Mouse (Mus musculus): ENCODE data around the gene Ccndbp1. TPM values are rescaled to one million over a fixed set of nuclear protein-coding genes. Genes with fewer than 3 reads are reported as not detected.
"Not testable (repeated sequence)": the region's sequence is repeated elsewhere in the genome, so short reads cannot be mapped to it uniquely, and the experiment has no call there.

Ccndbp1 gene
- total RNA-seq (2021): 10 to 100 TPM; 57.6 to 64.0 TPM
- long read RNA-seq, transcript Ccndbp1-201 (11 exons, 1,569 nt): major isoform, 36 of 55 reads
- long read RNA-seq, partial matches to known transcripts: 2 of 55 reads
- long read RNA-seq, other reads (novel, unspliced or antisense): 17 of 55 reads

DNA sequence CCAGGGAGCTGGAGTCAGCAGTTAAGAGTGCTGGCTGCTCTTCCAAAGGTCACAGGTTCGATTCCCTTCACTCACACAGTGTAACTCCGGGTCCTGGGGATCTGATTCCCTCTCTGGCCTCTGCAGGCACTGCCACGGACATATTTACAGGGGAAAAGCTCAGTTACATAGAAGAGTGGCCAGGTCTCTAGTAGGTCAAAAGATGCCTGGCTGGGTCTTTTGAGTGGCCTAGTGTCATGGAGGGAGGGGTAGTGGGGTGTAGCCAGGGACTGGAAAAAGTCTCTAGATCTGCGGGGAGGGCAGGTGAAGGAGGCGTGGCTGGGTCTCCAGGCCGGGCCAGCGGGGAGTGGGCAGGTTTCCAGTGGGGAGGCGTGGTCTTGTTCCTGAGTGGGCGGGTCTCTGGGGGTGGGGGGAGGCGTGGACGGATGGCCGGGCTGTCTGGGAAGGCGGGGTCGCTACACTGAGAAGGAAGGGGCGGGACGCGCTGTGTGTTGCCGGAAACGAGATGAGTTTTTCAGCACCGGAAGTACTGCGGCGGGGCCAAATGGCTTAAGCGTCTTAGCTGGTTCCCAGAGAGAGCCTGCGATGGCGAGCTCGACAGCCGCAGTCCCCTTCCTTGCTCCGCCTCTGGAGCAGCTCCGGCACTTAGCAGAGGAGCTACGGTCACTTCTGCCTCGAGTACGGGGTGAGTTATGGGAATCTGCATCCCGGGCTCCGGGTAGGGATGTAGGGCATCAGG lies at the start of gene Ccndbp1:
Gene Ccndbp1, plus strand, starts transcription at position 479 of the 739 bp plus-strand sequence.
- peak; percentile 69 to 87 for DNase-seq (ENCODE audit: low spot score in 2 of 2)

DNA sequence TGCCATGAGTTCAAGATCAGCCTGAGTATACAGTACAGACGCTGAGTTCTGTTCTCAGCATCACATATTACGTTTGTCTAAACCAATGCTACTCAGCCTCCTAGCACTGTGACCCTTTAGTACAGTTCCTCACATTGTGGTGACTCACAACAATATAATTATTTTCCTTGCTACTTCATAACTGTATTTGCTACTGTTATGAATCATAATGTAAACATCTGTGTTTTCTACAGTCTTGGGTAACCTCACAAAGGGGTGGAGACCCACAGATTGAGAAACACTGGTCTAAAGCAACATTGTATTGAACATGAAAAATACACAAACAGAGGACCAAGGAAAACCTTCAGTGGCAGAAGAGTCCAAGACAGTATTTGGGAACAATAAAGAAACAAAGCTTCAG lies 48.8 kb upstream of the Ccndbp1 start:
- no peak for DNase-seq (ENCODE audit: low spot score in 2 of 2)

DNA sequence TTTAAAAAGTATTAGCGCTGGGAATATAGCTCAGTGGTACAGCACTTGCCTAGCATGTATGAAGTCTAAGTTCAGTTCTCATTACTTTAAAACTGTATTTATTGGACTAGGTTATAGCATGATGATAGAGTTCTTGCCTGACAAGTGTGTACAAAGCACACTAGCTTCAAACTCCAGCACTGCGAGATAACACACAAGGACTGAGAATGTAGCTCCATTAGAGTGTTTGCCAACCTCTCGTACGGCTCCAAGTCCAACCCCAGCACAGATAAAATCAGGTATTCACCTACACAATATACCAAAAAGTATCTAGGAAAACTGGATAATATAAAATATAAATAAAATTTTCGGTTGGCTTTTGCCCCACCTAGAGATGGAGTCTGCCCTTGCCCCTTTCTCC lies 48.4 kb upstream of the Ccndbp1 start:
- DNase-seq (ENCODE audit: low spot score in 2 of 2): no peak

DNA sequence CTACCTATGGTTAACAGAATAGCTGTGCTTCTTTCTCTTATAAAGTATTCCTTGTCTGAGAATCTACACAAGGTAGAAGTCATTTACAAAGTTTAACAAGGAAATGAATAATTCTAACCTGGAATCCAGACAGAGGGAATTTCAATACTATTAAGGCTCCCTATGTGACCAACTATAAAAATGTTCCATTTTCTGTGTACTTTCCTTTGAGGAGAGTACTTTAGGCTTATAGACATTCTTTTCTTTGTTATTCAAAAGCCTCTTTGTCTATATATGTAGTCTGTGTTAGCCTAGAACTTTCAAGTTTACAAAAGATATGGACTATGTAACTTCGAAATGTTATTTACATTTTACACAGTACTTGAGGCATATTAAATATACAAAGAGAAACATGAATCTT lies 47.9 kb upstream of the Ccndbp1 start:
- DNase-seq (ENCODE audit: low spot score in 2 of 2): no peak

DNA sequence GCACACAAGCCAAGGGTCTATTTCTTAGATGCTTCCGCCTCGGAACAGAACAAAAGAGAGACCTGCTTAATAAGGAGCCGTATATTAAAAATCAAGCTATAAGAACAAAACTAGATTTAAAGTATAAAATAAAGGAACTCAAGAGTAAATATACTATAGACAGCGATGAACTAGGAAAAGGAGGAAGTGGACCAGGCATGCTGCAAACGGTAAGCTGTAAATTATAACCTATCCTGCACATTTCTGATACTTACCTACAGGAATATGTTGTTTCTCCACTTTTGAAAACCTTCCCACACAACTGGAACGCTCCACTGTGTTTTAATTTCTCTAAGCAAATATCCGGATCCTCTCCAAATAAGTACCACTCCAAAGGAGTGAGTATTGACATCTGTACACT lies 45.1 kb upstream of the Ccndbp1 start:
- no peak for DNase-seq (ENCODE audit: low spot score in 2 of 2)

DNA sequence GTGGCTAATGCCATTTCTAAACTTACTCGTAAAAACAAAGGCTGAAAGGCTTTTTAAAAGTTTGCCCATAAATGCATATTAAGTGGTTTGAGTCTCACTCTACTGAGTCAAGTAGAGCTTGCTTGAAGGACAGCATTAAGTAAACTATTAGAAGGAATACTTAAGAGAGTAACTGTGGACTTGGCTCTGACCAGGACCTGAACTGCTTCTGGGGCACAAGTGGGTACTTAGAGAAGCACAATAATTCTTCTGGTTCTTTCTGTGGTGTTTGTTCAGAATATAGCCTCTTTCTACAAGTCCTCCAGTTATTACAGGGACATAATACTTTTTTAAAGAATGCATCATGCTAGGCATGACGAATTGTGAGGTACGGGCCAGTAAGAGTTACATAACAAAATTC lies 42.7 kb upstream of the Ccndbp1 start:
- no peak for DNase-seq (ENCODE audit: low spot score in 2 of 2)

DNA sequence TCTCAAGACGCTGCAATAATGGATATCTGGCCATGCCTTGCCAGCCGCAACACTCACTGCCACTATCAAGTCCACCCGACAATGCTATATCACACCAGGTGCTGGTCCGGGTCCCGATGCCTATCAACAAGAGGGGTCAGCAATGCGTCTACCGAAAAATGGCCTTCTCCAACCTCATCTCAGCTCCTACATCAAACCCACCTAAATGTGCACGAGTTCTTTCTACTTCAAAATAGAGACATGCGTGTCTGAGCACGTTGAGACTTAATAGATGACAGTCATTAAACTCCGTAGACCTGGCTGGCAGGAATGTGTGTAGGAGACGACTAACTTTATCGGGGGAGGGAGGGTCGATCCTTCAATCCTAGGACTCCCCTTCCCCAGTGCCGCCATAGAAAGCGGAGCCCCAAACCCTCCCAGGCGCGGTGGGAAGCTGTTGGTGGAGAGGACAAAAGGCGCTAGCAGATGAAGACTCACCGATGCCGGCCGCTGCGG lies 38.1 kb upstream of the Ccndbp1 start:
- DNase-seq (ENCODE audit: low spot score in 2 of 2): peak in 1 of 2 experiments; percentile 5

DNA sequence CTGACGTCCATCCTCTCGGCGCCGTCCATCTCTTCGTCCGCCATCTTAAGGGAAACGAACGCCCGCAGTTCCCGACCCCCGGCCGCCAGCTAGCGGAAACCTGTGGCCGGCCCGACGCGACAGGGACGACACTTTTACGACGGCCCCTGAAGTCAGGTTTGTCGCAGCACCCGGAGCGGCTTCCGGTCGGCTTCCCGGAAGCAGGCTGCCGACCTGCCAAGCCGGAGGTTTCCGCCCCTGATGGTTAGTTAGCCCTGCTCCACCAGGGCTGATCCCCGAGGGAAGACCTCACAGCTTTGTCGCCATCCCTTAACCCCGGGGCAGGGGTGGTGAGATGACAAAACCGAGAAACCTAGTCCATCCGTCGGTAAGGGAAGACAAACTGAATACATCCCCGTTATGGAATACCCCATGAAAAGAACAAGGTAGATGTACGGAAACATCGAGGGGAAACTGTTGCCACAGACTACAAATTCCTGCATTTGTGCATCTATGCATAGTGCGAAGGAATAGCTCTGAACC lies 37.6 kb upstream of the Ccndbp1 start, which contains the start of gene Ubr1:
Gene Ubr1, minus strand, starts transcription at position 157 of the 522 bp plus-strand sequence.
- DNase-seq (ENCODE audit: low spot score in 2 of 2): peak; percentile 79 to 89

DNA sequence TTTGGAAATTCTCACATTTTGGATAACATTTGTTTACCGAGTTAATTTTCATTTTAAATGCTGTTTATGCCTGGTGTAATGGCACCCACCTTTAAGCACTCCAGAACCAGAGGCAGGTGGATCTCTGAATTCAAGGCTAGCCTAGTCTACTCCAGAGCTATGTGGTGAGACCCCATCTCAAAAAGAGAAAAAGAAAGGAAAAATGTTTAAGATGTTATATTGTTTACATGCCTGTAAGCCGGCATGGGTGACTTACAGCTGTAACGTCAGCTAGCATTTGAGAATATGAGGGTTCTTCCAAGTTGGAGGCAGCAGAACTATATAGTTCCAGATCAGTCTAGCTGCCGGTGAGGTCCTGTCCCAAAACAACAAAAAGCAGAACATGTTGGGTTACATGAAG lies 36.4 kb upstream of the Ccndbp1 start:
- no peak for DNase-seq (ENCODE audit: low spot score in 2 of 2)

DNA sequence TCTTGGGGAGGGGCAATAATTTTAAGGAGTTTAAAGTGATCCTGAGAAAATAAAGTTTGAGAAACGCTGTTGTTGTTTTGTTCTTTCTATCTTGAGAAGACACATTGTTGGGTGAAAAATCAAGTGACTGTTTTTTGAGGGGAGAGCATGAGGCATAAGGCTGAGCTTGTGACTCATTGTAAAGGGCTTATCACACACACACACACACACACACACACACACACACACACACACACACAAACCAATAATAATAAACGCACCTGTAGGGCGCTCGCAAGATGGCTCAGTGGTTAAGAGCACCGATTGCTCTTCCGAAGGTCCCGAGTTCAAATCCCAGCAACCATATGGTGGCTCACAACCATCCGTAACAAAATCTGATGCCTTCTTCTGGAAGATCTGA lies 35.9 kb upstream of the Ccndbp1 start:
- DNase-seq (ENCODE audit: low spot score in 2 of 2): not testable (repeated sequence)

DNA sequence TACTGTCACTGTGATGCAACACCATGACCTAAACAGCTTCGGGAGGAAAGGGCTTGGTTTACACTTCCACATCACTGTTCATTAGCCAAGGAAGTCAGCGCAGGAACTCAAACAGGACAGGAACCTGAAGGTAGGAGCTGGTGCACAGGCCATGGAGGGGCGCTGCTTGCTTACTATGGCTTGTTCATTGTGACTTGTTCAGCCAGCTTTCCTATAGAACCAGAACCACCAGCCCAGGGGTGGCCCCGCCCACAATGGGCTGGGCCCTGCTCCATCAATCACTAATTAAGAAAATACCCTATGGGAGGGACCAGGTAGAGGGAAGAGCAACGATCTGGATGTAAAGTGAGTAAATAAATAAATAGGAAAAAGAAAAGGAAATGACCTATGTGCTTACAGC lies 35.2 kb upstream of the Ccndbp1 start:
- no peak for DNase-seq (ENCODE audit: low spot score in 2 of 2)

DNA sequence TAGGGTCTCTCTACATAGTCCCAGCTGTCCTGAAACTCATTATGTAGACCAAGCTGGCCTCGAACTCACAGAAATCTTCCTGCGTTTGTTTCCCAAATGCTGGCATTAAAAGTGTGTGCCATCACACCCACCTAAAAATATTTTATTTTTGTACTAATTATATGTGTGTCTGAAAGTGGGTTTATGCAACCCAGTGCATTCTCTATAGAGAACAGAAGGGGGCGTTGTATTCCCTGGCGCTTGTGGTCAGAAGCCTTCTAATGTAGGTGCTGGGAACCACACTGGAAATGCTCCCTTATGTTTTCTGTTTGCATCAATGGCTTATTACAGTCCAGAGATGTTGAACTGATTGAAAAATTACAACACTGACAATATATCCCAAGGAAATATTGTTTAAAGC lies 31.9 kb upstream of the Ccndbp1 start:
- peak in 1 of 2 experiments; percentile 10 for DNase-seq (ENCODE audit: low spot score in 2 of 2)

DNA sequence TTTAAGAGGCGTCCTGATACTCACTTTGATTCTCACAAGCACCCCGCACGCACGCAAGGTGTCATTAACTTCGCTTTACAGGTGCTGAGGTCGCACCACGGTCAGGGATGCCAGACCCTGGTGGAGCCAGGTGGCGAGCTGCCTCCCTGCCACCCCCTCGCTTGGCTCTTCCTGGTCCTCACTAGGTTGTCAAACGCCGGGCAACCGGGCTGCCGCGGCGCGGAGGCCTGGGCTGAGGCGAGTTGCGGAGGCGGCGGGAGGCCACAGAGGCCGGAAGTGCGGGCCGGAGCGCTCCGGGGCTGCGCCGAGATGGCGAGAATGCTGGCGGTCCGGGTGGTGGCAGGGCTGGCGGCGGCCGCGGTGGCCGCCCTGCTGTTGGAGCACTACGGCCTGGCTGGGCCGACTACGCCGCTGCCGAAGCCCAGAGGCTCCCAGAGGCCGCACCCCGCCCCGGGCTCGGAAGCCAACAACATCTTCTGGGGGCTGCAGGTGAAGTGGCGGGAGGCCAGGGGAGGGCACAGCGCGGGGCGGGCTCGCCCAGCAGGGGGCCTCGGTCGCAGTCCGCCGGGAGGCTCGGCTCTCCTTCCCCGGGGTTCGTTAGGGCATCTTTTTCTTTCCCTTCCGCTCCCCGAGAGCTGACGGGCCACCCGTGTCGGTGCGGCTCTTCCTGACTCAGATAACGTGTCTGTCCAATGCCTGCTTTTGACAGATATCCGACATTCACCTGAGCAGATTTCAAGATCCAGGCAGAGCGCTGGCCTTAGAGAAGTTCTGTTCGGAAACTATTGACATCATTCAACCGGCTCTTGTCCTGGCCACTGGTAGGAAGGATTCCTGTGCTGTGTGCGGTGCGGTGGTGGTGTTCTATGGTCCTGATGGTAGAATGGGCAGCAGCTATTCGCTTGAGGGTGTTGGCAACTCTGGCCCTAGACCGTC lies 30.9 kb upstream of the Ccndbp1 start, which contains the start of gene Tmem62:
Gene Tmem62, plus strand, starts transcription at position 28 of the 936 bp plus-strand sequence.
- DNase-seq (ENCODE audit: low spot score in 2 of 2): peak; percentile 35 to 49

DNA sequence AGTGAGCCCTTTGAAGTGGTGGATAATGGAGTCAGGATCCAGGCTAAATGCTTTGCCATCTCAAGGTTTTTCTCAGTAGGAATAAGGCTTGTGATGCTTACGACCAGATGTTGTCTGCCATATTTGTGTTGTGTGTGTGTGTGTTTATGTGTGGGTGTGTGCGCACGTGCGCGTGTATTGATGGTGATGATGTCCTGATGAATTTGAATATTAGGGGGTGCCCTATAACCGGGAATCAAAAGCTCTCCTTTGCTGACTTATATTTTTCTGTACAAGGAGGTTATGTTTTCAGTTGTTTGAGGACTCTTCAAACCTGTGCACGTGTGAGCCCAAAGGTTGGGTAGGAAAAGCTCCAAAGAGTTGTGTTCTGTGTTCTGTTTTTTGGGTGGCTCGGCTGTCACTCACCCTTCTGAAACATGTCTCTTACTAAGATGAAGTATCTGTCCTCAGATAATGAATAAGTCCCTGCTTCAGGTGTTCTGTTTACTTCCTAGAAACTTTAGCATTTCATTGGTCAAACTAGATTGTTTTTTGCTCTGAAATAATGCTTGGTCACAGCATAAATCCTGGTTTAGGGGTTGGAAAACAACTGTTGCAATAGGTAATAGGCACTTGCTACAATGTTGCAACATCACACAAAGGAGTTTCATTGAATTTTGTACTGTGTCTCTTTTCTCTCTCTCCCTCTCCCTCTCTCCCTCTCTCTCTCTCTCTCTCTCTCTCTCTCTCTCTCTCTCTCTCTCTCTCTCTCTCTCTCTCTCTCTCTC lies 30.1 kb upstream of the Ccndbp1 start:
- DNase-seq (ENCODE audit: low spot score in 2 of 2): no peak

DNA sequence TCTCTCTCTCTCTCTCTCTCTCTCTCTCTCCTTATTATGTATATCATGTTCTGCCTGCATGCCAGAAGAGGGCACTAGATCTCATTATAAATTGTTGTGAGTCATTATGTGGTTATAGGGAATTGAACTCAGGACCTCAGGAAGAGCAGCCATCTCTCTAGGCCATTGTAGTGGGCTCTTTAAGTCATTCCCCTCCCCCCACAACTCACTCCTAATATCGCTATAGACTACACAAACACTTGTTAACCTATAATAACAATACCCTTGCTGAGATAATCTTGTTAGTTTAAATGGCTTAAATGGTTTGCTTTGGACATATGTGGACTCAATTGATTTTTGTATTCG lies 29.5 kb upstream of the Ccndbp1 start:
- DNase-seq (ENCODE audit: low spot score in 2 of 2): no peak

DNA sequence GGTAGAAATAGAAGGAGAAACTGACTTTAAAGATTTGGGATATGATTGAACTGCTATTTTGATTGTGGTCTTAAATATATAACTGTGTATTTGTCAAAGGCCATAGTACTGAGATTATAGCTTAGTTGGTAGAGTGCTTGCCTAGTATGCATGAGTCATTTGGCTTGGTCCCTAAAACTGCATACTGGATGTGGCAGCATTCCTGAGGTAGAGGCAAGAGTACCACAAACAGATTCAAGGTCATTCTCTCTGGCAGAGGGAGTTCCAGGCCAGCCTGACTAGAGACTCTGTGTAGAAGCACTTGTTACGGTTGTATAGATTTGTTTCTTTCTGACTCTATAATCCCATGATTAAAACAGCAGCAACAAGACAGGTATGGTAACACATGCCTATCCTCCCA lies 28.4 kb upstream of the Ccndbp1 start:
- DNase-seq (ENCODE audit: low spot score in 2 of 2): no peak

DNA sequence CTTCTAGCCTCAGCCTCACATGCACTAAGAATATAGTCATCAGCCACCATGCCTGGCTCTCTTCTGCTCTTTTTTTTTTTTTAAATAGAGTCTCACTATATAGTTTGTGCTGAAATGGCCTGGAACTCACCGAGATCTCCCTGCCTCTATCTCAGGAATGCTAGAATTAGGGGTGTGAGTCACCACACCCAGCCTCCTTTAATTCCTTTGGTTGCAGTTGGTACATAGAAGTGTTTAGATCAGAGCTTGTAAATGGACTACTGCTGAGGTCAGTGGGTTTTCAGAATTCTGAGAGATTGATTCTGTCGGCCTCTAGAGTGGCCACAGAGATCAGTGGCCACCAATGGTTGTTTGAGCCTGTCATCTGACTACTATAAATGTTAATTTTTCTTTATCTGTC lies 27.3 kb upstream of the Ccndbp1 start:
- no peak for DNase-seq (ENCODE audit: low spot score in 2 of 2)

DNA sequence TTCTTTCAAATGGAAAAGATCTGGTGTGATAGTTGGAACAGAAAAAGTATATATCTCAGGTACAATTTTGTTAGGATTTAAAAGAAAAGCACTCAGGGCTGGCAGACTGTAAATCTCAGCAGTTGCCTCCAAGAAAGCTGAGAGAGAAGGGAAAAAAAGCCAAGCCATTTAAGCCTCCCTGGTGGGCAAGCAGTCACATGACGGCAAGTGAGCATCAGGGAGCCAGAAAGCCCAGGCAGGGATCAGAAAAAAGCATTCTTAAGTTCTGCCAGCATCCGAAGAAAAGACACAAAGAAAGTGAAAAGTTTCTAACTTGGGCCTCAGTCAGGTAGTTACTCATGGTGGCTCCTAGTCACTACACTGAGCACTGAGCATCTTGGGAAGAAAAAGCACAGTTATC lies 24.6 kb upstream of the Ccndbp1 start:
- no peak for DNase-seq (ENCODE audit: low spot score in 2 of 2)

DNA sequence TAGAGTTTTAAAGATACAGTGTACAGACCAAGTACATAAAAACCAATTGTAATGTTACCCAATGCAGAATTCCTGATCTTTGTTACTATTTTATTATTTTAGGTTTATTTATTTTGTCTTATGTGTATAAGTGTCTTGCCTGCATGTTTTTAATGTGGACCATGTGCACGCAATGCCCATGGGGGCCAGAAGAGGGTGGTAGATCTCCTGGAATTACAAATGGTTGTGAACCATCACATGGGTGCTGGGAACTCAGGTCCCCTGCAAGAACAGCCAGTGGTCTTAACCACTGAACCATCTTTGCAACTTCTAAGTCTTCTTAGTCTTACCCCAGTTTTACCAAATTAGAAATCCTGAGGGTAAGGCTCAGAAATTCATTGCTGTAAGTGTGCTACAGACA lies 23.0 kb upstream of the Ccndbp1 start:
- DNase-seq (ENCODE audit: low spot score in 2 of 2): no peak

DNA sequence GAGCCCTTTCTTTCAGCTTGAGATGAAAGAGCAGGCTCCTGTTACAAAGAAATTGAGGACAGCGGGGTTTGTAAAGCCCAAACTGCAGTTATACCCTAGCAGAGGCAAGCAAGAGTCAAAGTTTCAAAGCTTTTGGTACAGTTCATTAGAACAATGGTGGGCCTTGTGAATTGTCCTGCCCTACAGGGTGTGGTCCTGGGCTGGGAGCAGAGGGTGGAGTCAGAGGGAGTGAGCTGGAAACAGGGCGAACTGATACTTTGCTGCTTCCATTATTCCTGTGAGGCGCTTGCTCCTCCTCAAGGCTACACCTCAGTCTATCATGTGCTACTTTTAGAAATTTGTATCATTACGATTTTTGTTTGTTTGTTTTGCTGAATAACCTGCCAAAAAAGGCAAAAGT lies 17.0 kb upstream of the Ccndbp1 start:
- DNase-seq (ENCODE audit: low spot score in 2 of 2): no peak

DNA sequence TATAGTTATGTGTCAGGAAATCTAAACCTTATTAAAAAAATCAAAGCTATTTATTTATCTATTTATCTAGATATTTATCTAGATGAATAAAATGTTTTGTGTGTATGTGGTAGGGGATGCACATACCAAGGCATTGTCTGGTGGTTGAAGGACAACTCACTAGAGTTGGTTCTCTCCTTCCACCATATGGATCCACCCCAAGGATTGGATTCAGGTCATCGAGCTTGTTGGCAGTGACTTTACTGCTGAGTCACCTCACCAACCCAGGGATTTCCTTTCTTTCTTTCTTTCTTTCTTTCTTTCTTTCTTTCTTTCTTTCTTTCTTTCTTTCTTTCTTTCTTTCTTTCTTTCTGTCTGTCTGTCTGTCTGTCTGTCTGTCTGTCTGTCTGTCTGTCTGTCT lies 11.6 kb upstream of the Ccndbp1 start:
- DNase-seq (ENCODE audit: low spot score in 2 of 2): not testable (repeated sequence)
